Mouse (Mus musculus) layer of hippocampus, postnatal 25 days (tissue): ENCODE data around the gene Extl2. TPM values are rescaled to one million over a fixed set of nuclear protein-coding genes. Genes with fewer than 3 reads are reported as not detected.

ENCODE experiments used
- DNase-seq, 2 experiments: peaks; one replicate each; pipeline ENCODE4 v3.0.0; 2022; ENCODE audit warnings: mixed read lengths in 2 of 2, low spot score in 1 of 2; ENCODE audit errors: extremely low spot score in 1 of 2
- microRNA-seq, 2 experiments: library from miRNA; unstranded; fragments of <30 nt; microRNA quantifications; one replicate each; pipeline ENCODE4 v1.2.0; 2021
- total RNA-seq, 2 experiments: library from RNA; stranded (reverse); gene quantifications; 2 replicates each; pipeline ENCODE4 v1.2.3; 2021

Extl2 gene
- total RNA-seq, 2 experiments from 2014 or later, result 68.3 to 74.8 TPM

- no peak for DNase-seq
Observed at GRCm38 (mm10) chr3:116076739-116077138, 69.5 kb downstream of the Extl2 start.

GRCm38 (mm10) chr3:116078490-116078889 is 71.2 kb downstream of the Extl2 start:
- DNase-seq, result no peak

Small RNAs within 50 kb of the gene (microRNA-seq; reads per million reads assigned to microRNA genes)
- 0 reads per million in 2 experiments for gene Mir669n

Other genes with a start within 250 kb of the Extl2 start
- 10 to 100 TPM; 13.3 to 14.3 TPM for gene Dph5, start 119.6 kb upstream of the Extl2 start, total RNA-seq
- 10 to 100 TPM; 21.1 to 24.9 TPM for gene Slc30a7, start 56 bp upstream of the Extl2 start, total RNA-seq
- gene Vcam1, start 122.2 kb downstream of the Extl2 start, total RNA-seq, result 10 to 100 TPM; 21.8 to 26.7 TPM
- gene Gpr88, start 246.0 kb downstream of the Extl2 start, total RNA-seq, result 1 to 10 TPM; 1.7 to 3.6 TPM